Mouse (Mus musculus): ENCODE measurements around the gene Rps10.

- TF ChIP-seq POLR2A (IDR thresholded peaks at IDR 0.05; ENCODE audit: low read depth, low read length) (no peak), CTCF (IDR thresholded peaks at IDR 0.05; ENCODE audit: extremely low read depth, insufficient read length, insufficient replicate concordance, low read depth, low read length) (no peak)
Measured at GRCm38 (mm10) chr17:27600869-27601268, 35.6 kb downstream of the Rps10 start.

Data from small intestine, adult 2 months (tissue).